Mouse (Mus musculus) lung, adult 2 months (tissue): ENCODE data around the gene Gm13030.

Source experiments
- CTCF ChIP-seq: fragments of 200-500 bp; IDR thresholded peaks from 2 replicates; pipeline ENCODE4 v1.5.1; 2011; ENCODE audit warnings: mild to moderate bottlenecking, low read length, control low read depth; ENCODE audit not compliant: insufficient read depth
- POLR2A ChIP-seq: fragments of 200-500 bp; IDR thresholded peaks from 2 replicates; pipeline ENCODE4 v1.6.1; 2011; ENCODE audit warnings: low read depth, mild to moderate bottlenecking, control low read depth, low read length, borderline replicate concordance; ENCODE audit errors: extremely low read depth

DNA sequence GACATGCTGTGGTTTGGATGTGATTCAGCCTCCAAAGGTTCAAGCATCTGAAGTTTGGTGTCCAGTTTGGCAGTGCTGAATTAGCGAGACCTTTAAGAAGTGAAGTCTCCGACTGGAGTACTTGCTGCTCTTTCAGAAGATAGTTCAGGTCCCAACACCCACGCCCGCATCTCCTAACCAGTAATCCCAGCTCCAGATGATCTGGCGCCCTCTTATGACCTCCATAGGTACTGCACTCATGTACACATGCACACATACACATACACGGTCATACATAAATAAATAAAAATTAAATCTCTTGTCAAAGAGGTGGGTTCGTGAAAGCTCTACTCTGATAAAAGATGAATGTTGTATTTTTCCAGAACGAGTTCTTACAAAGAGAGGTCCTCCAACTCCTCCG is 43.5 kb upstream of the Gm13030 start:
- no peak for TF ChIP-seq POLR2A
- no peak for TF ChIP-seq CTCF
